Mouse (Mus musculus) spleen, adult 2 months (tissue): Measurements from ENCODE around the gene Pabpn1.

Experiments
- CTCF ChIP-seq: fragments of 200-500 bp; IDR thresholded peaks from 2 replicates; pipeline ENCODE4 v1.5.1; 2011; ENCODE audit warnings: mild to moderate bottlenecking, inconsistent platforms; ENCODE audit not compliant: insufficient read depth, insufficient read length, insufficient replicate concordance; ENCODE audit errors: extremely low read depth
- POLR2A ChIP-seq: fragments of 200-500 bp; IDR thresholded peaks from 2 replicates; pipeline ENCODE4 v1.6.1; 2011; ENCODE audit warnings: low read depth, low read length, inconsistent platforms

GRCm38 (mm10) chr14:54913343-54913742, 21.0 kb downstream of the Pabpn1 start:
- TF ChIP-seq POLR2A: no peak
- TF ChIP-seq CTCF: no peak
